In the genomic region with DNA sequence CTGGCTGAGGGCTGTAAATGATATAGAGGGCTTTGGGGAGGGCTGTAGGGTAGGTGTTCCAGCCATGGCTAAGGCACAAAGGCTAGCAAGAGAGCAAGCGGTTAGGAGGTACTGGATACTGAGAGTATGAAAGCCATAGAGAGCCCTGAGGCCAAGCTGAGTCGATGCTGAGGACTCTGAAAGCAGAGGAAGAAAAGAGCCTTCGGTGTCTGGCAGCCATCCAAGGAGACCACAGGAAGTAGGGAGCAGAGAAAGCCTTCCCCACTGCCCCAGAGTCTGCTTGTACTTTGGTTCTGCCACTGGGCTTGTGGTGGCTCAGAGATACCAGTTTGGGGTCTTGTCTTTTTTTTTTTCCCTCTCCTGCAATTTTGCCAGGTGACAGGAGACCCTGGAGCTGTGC, we compare ENCODE assay signal across 27 mouse cellular contexts. TPM values are rescaled to one million over a fixed set of nuclear protein-coding genes. Genes with fewer than 3 reads are reported as not detected.
DNase-seq lines count a peak whose midpoint lies in the region; ATAC-seq lines count a peak whose summit lies in the region.
"Had no signal": no experiment of that assay in that cellular context is flagged by ENCODE, and none has a peak within 500 bp of the region (broad histone marks: within the 10 kb centered on the region; RNA-seq: fewer than 3 reads in every experiment).

No protein-coding gene starts in this region.

- H3K9me3 ChIP-seq in embryonic facial prominence, embryonic 14.5 days (ENCODE audit: control insufficient read depth, low read length): no peaks in the 10 kb centered on the region
- H3K9me3 ChIP-seq in embryonic facial prominence, embryonic 10.5 days: no peaks in the 10 kb centered on the region
- no peaks in the 10 kb centered on the region for H3K9me3 ChIP-seq in kidney, embryonic 15.5 days (replicated peaks)
- H3K9me3 ChIP-seq: heart, embryonic 12.5 days; hindbrain, embryonic 10.5 days; limb, embryonic 15.5 days; midbrain, embryonic 13.5 days had no signal

- H3K4me1 ChIP-seq in embryonic facial prominence, embryonic 14.5 days (ENCODE audit: control insufficient read depth, insufficient read depth, low read length): no peaks in the 10 kb centered on the region
- H3K4me1 ChIP-seq in embryonic facial prominence, embryonic 10.5 days: no peaks in the 10 kb centered on the region
- H3K4me1 ChIP-seq in kidney, embryonic 15.5 days: no peaks in the 10 kb centered on the region
- H3K4me1 ChIP-seq: heart, embryonic 12.5 days; hindbrain, embryonic 10.5 days; limb, embryonic 15.5 days; midbrain, embryonic 13.5 days had no signal

- no peak overlapping the region for H3K27ac ChIP-seq in embryonic facial prominence, embryonic 14.5 days (replicated peaks; ENCODE audit: low read depth, low read length)
- H3K27ac ChIP-seq in embryonic facial prominence, embryonic 10.5 days (replicated peaks): no peak overlapping the region
- no peak overlapping the region for H3K27ac ChIP-seq in kidney, embryonic 15.5 days
- H3K27ac ChIP-seq: hindbrain, embryonic 10.5 days; limb, embryonic 15.5 days; midbrain, embryonic 13.5 days had no signal

- no peak overlapping the region for H3K4me2 ChIP-seq in embryonic facial prominence, embryonic 14.5 days (ENCODE audit: low read depth, low read length)
- H3K4me2 ChIP-seq in kidney, embryonic 15.5 days: no peak overlapping the region
- H3K4me2 ChIP-seq: heart, embryonic 12.5 days; limb, embryonic 15.5 days; midbrain, embryonic 13.5 days had no signal

- no peak overlapping the region for H3K4me3 ChIP-seq in embryonic facial prominence, embryonic 14.5 days (ENCODE audit: low read depth, low read length)
- no peak overlapping the region for H3K4me3 ChIP-seq in embryonic facial prominence, embryonic 10.5 days
- no peak overlapping the region for H3K4me3 ChIP-seq in kidney, embryonic 15.5 days (replicated peaks)
- H3K4me3 ChIP-seq: erythroblast, embryonic 14.5 days; heart, embryonic 12.5 days; hindbrain, embryonic 10.5 days; limb, embryonic 15.5 days; midbrain, embryonic 13.5 days had no signal

- H3K27me3 ChIP-seq in embryonic facial prominence, embryonic 14.5 days (replicated peaks; ENCODE audit: control insufficient read depth, insufficient read depth, low read length): no peaks in the 10 kb centered on the region
- H3K27me3 ChIP-seq in embryonic facial prominence, embryonic 10.5 days (replicated peaks; ENCODE audit: low read depth, poor library complexity, severe bottlenecking): no peaks in the 10 kb centered on the region
- H3K27me3 ChIP-seq in kidney, embryonic 15.5 days: no peaks in the 10 kb centered on the region
- H3K27me3 ChIP-seq: heart, embryonic 12.5 days; limb, embryonic 15.5 days; midbrain, embryonic 13.5 days; Patski had no signal

- no peak overlapping the region for H3K9ac ChIP-seq in embryonic facial prominence, embryonic 14.5 days (ENCODE audit: low read depth, low read length)
- H3K9ac ChIP-seq in kidney, embryonic 15.5 days: no peak overlapping the region
- H3K9ac ChIP-seq: heart, embryonic 12.5 days; limb, embryonic 15.5 days; midbrain, embryonic 13.5 days had no signal

- DNase-seq in embryonic facial prominence, embryonic 14.5 days (ENCODE audit: low spot score): peak; percentile 10
- DNase-seq in embryonic facial prominence, embryonic 10.5 days (ENCODE audit: low spot score): no peak
- peak; percentile 38 to 46 for DNase-seq in kidney, postnatal 4 days
- peak; percentile 52 for DNase-seq in right cerebral cortex, postnatal 14 days
- no peak for DNase-seq in right cerebral cortex, postnatal 25 days
- DNase-seq in ovary, adult 18-20 months (ENCODE audit: low spot score): no peak
- DNase-seq: adrenal gland, postnatal 14 days; cerebellum, adult 9-10 months; kidney, adult 9 months; lung, adult 18-20 months; lung, postnatal 36 days; thymus, postnatal 36 days had no signal

- H3K36me3 ChIP-seq in embryonic facial prominence, embryonic 14.5 days (ENCODE audit: control insufficient read depth, insufficient read depth, low read length): peaks cover 74% of the 10 kb centered on the region
- H3K36me3 ChIP-seq in embryonic facial prominence, embryonic 10.5 days (replicated peaks): peaks cover 95% of the 10 kb centered on the region
- peaks cover 85% of the 10 kb centered on the region for H3K36me3 ChIP-seq in kidney, embryonic 15.5 days

- no peak for ATAC-seq in embryonic facial prominence, embryonic 14.5 days (ENCODE audit: low read depth)
- ATAC-seq in kidney, embryonic 15.5 days (replicated peaks; ENCODE audit: low FRiP score): no peak
- ATAC-seq in erythroblast, adult 5-6 weeks (replicated peaks; ENCODE audit: low FRiP score, poor library complexity, severe bottlenecking): no peak
- ATAC-seq: activated CD4-positive, CD25-positive, alpha-beta regulatory T cell, adult 4 months; forebrain, embryonic 16.5 days; inflammation-experienced regulatory T-cells, adult 6 months; midbrain, embryonic 13.5 days; Patski had no signal

- 77% methylated on average over 3 of the region's 3 CpGs for WGBS in embryonic facial prominence, embryonic 14.5 days
- WGBS in embryonic facial prominence, embryonic 10.5 days: 92% methylated on average over 3 of the region's 3 CpGs
- WGBS in kidney, embryonic 15.5 days: 58% methylated on average over 3 of the region's 3 CpGs

RNA-seq across cellular contexts. Expression of gene Iqgap3, which starts 18.5 kb away (rescaled TPM):
- polyA plus RNA-seq in embryonic facial prominence, embryonic 14.5 days (2014; fragmentation: Nextera tagmentation; extraction: Ambion mirVana): 16.2 and 21.0 TPM in 2 replicates
- 27.3 and 28.2 TPM in 2 replicates for polyA plus RNA-seq in embryonic facial prominence, embryonic 10.5 days (2016; fragmentation: Nextera tagmentation; extraction: Ambion mirVana)
- polyA plus RNA-seq in kidney, embryonic 15.5 days (2015; fragmentation: Nextera tagmentation; extraction: Ambion mirVana): 18.5 and 22.1 TPM in 2 replicates
- total RNA-seq in erythroblast, adult 5-6 weeks (2015; ENCODE audit: low replicate concordance): 6.5 and 6.7 TPM in 2 replicates
- total RNA-seq in erythroblast, adult 5-6 weeks (2017; ENCODE audit: low replicate concordance): 6.8 and 25.6 TPM in 2 replicates

RNA-seq across cellular contexts. Expression of gene Ttc24, which starts 22.1 kb away (rescaled TPM):
- polyA plus RNA-seq in embryonic facial prominence, embryonic 14.5 days (2014; fragmentation: Nextera tagmentation; extraction: Ambion mirVana): 0.17 and 0.31 TPM in 2 replicates
- polyA plus RNA-seq in embryonic facial prominence, embryonic 10.5 days (2016; fragmentation: Nextera tagmentation; extraction: Ambion mirVana): 0.09 and 0.24 TPM in 2 replicates
- polyA plus RNA-seq in kidney, embryonic 15.5 days (2015; fragmentation: Nextera tagmentation; extraction: Ambion mirVana): not detected in 2 replicates
- total RNA-seq in erythroblast, adult 5-6 weeks (2015; ENCODE audit: low replicate concordance): not detected in 2 replicates
- total RNA-seq in erythroblast, adult 5-6 weeks (2017; ENCODE audit: low replicate concordance): not detected in 2 replicates
- total RNA-seq: adrenal gland, postnatal 14 days; gastrocnemius, postnatal 4 days; layer of hippocampus, postnatal 14 days; left cerebral cortex, postnatal 14 days had no signal
- polyA plus RNA-seq: activated CD4-positive, CD25-positive, alpha-beta regulatory T cell, adult 4 months; erythroblast, embryonic 14.5 days; forebrain, embryonic 16.5 days; heart, embryonic 12.5 days; hindbrain, embryonic 10.5 days; inflammation-experienced regulatory T-cells, adult 6 months; limb, embryonic 15.5 days; midbrain, embryonic 13.5 days; neural tube, embryonic 11.5 days; Patski had no signal

RNA-seq across cellular contexts. Expression of gene Mef2d, which starts 41.9 kb away (rescaled TPM):
- 36.8 and 41.7 TPM in 2 replicates for polyA plus RNA-seq in embryonic facial prominence, embryonic 14.5 days (2014; fragmentation: Nextera tagmentation; extraction: Ambion mirVana)
- 11.1 and 12.1 TPM in 2 replicates for polyA plus RNA-seq in embryonic facial prominence, embryonic 10.5 days (2016; fragmentation: Nextera tagmentation; extraction: Ambion mirVana)
- polyA plus RNA-seq in kidney, embryonic 15.5 days (2015; fragmentation: Nextera tagmentation; extraction: Ambion mirVana): 18.5 and 21.5 TPM in 2 replicates
- 38.2 and 38.7 TPM in 2 replicates for total RNA-seq in erythroblast, adult 5-6 weeks (2015; ENCODE audit: low replicate concordance)
- 11.3 and 19.8 TPM in 2 replicates for total RNA-seq in erythroblast, adult 5-6 weeks (2017; ENCODE audit: low replicate concordance)

RNA-seq across cellular contexts. Expression of gene Naxe, which starts 42.0 kb away (rescaled TPM):
- polyA plus RNA-seq in embryonic facial prominence, embryonic 14.5 days (2014; fragmentation: Nextera tagmentation; extraction: Ambion mirVana): 179 and 193 TPM in 2 replicates
- polyA plus RNA-seq in embryonic facial prominence, embryonic 10.5 days (2016; fragmentation: Nextera tagmentation; extraction: Ambion mirVana): 126 and 145 TPM in 2 replicates
- 164 and 174 TPM in 2 replicates for polyA plus RNA-seq in kidney, embryonic 15.5 days (2015; fragmentation: Nextera tagmentation; extraction: Ambion mirVana)
- 8.8 and 14.2 TPM in 2 replicates for total RNA-seq in erythroblast, adult 5-6 weeks (2015; ENCODE audit: low replicate concordance)
- total RNA-seq in erythroblast, adult 5-6 weeks (2017; ENCODE audit: low replicate concordance): 5.0 and 6.0 TPM in 2 replicates

RNA-seq across cellular contexts. Expression of gene Gpatch4, which starts 57.3 kb away (rescaled TPM):
- 28.0 and 29.8 TPM in 2 replicates for polyA plus RNA-seq in embryonic facial prominence, embryonic 14.5 days (2014; fragmentation: Nextera tagmentation; extraction: Ambion mirVana)
- polyA plus RNA-seq in embryonic facial prominence, embryonic 10.5 days (2016; fragmentation: Nextera tagmentation; extraction: Ambion mirVana): 52.2 and 52.4 TPM in 2 replicates
- 38.2 and 45.4 TPM in 2 replicates for polyA plus RNA-seq in kidney, embryonic 15.5 days (2015; fragmentation: Nextera tagmentation; extraction: Ambion mirVana)
- total RNA-seq in erythroblast, adult 5-6 weeks (2015; ENCODE audit: low replicate concordance): 2.9 and 4.6 TPM in 2 replicates
- total RNA-seq in erythroblast, adult 5-6 weeks (2017; ENCODE audit: low replicate concordance): 4.7 and 7.2 TPM in 2 replicates

Comparison
In these comparisons a context has a peak if more than half of its experiments do, and no peak if none do; other contexts are left out.
1. DNase-seq: peak in embryonic facial prominence, embryonic 14.5 days (single experiment), kidney, postnatal 4 days (2 of 2) and right cerebral cortex, postnatal 14 days (single experiment); none in embryonic facial prominence, embryonic 10.5 days (single experiment), right cerebral cortex, postnatal 25 days (single experiment) and ovary, adult 18-20 months (single experiment).